Mouse (Mus musculus): Measurements from ENCODE around the gene Fastk.

- TF ChIP-seq POLR2A (IDR thresholded peaks at IDR 0.05; ENCODE audit: borderline replicate concordance, control insufficient read depth, low read depth, low read length) (no peak), CTCF (IDR thresholded peaks at IDR 0.05; ENCODE audit: control insufficient read depth, insufficient read depth, low read length) (no peak)
Measured at GRCm38 (mm10) chr5:24472884-24473619, 28.0 kb upstream of the Fastk start.

All from bone marrow, adult 2 months (tissue).